Mouse (Mus musculus) skeletal muscle tissue, adult 2 months (tissue): ENCODE measurements around the gene Gm42372.

Experiments
- DNase-seq: peaks from one replicate; pipeline ENCODE4 v3.0.0-alpha.2; 2012; ENCODE audit warnings: low read depth, low spot score

The Gm42372 gene

DNA sequence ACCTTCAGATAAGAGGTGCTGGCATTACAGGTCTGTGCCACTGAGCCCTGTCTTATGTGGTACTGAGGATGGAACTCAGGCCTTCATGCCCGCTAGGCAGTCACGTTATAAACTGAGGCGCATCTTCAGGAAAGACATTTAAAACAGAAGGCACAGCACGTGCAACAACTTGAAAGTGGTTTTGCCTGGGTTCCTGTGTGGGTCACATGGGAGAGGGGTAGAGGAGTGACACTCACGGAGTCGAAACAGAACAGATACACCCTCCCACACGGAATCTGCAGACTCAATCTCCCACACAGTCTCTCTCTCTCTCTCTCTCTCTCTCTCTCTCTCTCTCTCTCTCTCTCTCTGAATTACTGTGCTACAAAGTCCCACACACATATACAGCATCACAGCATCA, 47.4 kb downstream of the Gm42372 start:
- DNase-seq: no peak
